ENCODE assay signal across 33 mouse cellular contexts in the genomic region with DNA sequence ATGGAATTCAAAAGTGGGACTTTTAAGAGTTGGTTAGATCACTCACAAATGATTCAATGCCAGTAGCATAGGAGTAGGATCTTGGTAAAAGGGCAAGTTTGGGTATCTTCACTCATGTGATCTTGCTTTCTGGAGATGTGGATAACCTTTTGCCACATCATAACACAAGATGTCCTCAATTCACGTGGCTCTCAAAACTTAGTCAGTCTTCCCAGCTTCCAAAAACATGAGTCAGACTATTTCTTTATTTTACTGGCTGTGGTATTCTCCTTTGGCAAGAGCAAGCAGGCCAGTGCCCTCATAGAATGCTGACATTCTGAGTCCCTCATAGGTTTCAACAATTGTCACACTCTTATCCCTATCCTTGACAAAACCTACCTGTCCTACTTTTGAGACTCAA.
DNase-seq lines count a peak whose midpoint lies in the region; ATAC-seq and TF ChIP-seq lines count a peak whose summit lies in the region.
"Had no signal": no experiment of that assay in that cellular context is flagged by ENCODE, and none has a peak within 500 bp of the region (broad histone marks: within the 10 kb centered on the region; RNA-seq: fewer than 3 reads in every experiment).

No protein-coding gene starts in this region.

- H3K9ac ChIP-seq in hindbrain, postnatal 0 days (replicated peaks; ENCODE audit: low read length) = no peak overlapping the region
- H3K9ac ChIP-seq: embryonic facial prominence, embryonic 12.5 days; embryonic facial prominence, embryonic 15.5 days; forebrain, embryonic 13.5 days; heart, embryonic 12.5 days; heart, embryonic 15.5 days; hindbrain, embryonic 13.5 days had no signal

- no peak for TF ChIP-seq CTCF in C2C12 (IDR thresholded peaks at IDR 0.05; ENCODE audit: control insufficient read depth, insufficient read depth, insufficient read length)
- no peak for TF ChIP-seq CTCF in hindbrain, postnatal 0 days (IDR thresholded peaks at IDR 0.05; ENCODE audit: low read depth)

- no peak overlapping the region for H3K4me3 ChIP-seq in C2C12 (ENCODE audit: insufficient read depth, poor library complexity, severe bottlenecking)
- H3K4me3 ChIP-seq in hindbrain, postnatal 0 days (ENCODE audit: low read length) = no peak overlapping the region
- H3K4me3 ChIP-seq in midbrain, embryonic 10.5 days = no peak overlapping the region
- H3K4me3 ChIP-seq: embryonic facial prominence, embryonic 12.5 days; embryonic facial prominence, embryonic 15.5 days; erythroblast, embryonic 14.5 days; forebrain, embryonic 10.5 days; forebrain, embryonic 13.5 days; gastrocnemius, adult 2 months; heart, embryonic 12.5 days; heart, embryonic 15.5 days; hindbrain, embryonic 10.5 days; hindbrain, embryonic 13.5 days had no signal

- H3K36me3 ChIP-seq in C2C12 (ENCODE audit: control insufficient read depth, insufficient read depth) = no peaks in the 10 kb centered on the region
- no peaks in the 10 kb centered on the region for H3K36me3 ChIP-seq in hindbrain, postnatal 0 days (ENCODE audit: insufficient read depth, low read length)
- H3K36me3 ChIP-seq in midbrain, embryonic 10.5 days = no peaks in the 10 kb centered on the region
- H3K36me3 ChIP-seq: embryonic facial prominence, embryonic 12.5 days; embryonic facial prominence, embryonic 15.5 days; forebrain, embryonic 10.5 days; G1E; heart, embryonic 12.5 days; heart, embryonic 15.5 days; hindbrain, embryonic 10.5 days; hindbrain, embryonic 13.5 days had no signal

- no peak overlapping the region for H3K27ac ChIP-seq in hindbrain, postnatal 0 days
- no peak overlapping the region for H3K27ac ChIP-seq in midbrain, embryonic 10.5 days (replicated peaks)
- H3K27ac ChIP-seq: embryonic facial prominence, embryonic 12.5 days; embryonic facial prominence, embryonic 15.5 days; forebrain, embryonic 10.5 days; forebrain, embryonic 13.5 days; gastrocnemius, adult 2 months; heart, embryonic 15.5 days; hindbrain, embryonic 10.5 days; hindbrain, embryonic 13.5 days had no signal

- no peak for ATAC-seq in hindbrain, postnatal 0 days
- ATAC-seq: activated CD4-positive, CD25-positive, alpha-beta regulatory T cell, adult 4 months; forebrain, embryonic 13.5 days; forebrain, embryonic 16.5 days; hindbrain, embryonic 16.5 days; inflammation-experienced regulatory T-cells, adult 6 months; intestine, embryonic 16.5 days had no signal

- H3K79me3 ChIP-seq in C2C12 (ENCODE audit: low read depth) = no peaks in the 10 kb centered on the region

- no peaks in the 10 kb centered on the region for H3K4me1 ChIP-seq in hindbrain, postnatal 0 days (ENCODE audit: insufficient read depth, low read length)
- peaks cover 9% of the 10 kb centered on the region for H3K4me1 ChIP-seq in midbrain, embryonic 10.5 days
- H3K4me1 ChIP-seq: embryonic facial prominence, embryonic 12.5 days; embryonic facial prominence, embryonic 15.5 days had no signal

- 91% methylated on average over 1 of the region's 1 CpGs for WGBS in hindbrain, postnatal 0 days
- 81% methylated on average over 1 of the region's 1 CpGs for WGBS in midbrain, embryonic 10.5 days

- no peak overlapping the region for H3ac ChIP-seq in C2C12 (ENCODE audit: control insufficient read depth, insufficient read length, low read depth)

- no peaks in the 10 kb centered on the region for H3K27me3 ChIP-seq in C2C12 (ENCODE audit: control insufficient read depth, insufficient read depth, insufficient read length)
- H3K27me3 ChIP-seq in hindbrain, postnatal 0 days (ENCODE audit: insufficient read depth, low read length) = no peaks in the 10 kb centered on the region
- no peaks in the 10 kb centered on the region for H3K27me3 ChIP-seq in midbrain, embryonic 10.5 days (ENCODE audit: low read depth, poor library complexity, severe bottlenecking)
- H3K27me3 ChIP-seq: CH12.LX; embryonic facial prominence, embryonic 12.5 days; embryonic facial prominence, embryonic 15.5 days; forebrain, embryonic 13.5 days; heart, embryonic 12.5 days; heart, embryonic 15.5 days; hindbrain, embryonic 13.5 days had no signal

- H3K4me2 ChIP-seq in hindbrain, postnatal 0 days (ENCODE audit: low read depth, low read length) = no peak overlapping the region
- H3K4me2 ChIP-seq: embryonic facial prominence, embryonic 12.5 days; embryonic facial prominence, embryonic 15.5 days; forebrain, embryonic 13.5 days; heart, embryonic 12.5 days; heart, embryonic 15.5 days; hindbrain, embryonic 13.5 days had no signal

- no peaks in the 10 kb centered on the region for H3K9me3 ChIP-seq in hindbrain, postnatal 0 days (ENCODE audit: low read length)
- H3K9me3 ChIP-seq in midbrain, embryonic 10.5 days (replicated peaks) = no peaks in the 10 kb centered on the region
- H3K9me3 ChIP-seq: embryonic facial prominence, embryonic 12.5 days; embryonic facial prominence, embryonic 15.5 days; forebrain, embryonic 10.5 days; forebrain, embryonic 13.5 days; G1E; heart, embryonic 12.5 days; heart, embryonic 15.5 days; hindbrain, embryonic 10.5 days; hindbrain, embryonic 13.5 days had no signal

- DNase-seq in 3134 (ENCODE audit: extremely low read depth, insufficient read length, low spot score) (peak; percentile 31), adipocyte (ENCODE audit: low spot score) (peak; percentile 35)
- no peak for DNase-seq in hindbrain, postnatal 0 days (ENCODE audit: low spot score)
- DNase-seq in cerebellum, postnatal 25 days = no peak
- no peak for DNase-seq in midbrain, embryonic 10.5 days (ENCODE audit: low spot score)
- DNase-seq: adrenal gland, postnatal 25 days; cerebellum, adult 11-12 months; cerebellum, adult 8-10 months; cerebellum, postnatal 10 days; gastrocnemius, adult 2 months; gastrocnemius, postnatal 14 days; heart, adult 18-20 months; heart, postnatal 10 days; heart, postnatal 36 days; kidney, adult 18-20 months; kidney, adult 9 months had no signal

- no peaks in the 10 kb centered on the region for H3K79me2 ChIP-seq in C2C12 (ENCODE audit: control insufficient read depth, insufficient read depth)

TF ChIP-seq in C2C12, 6 proteins besides CTCF, POLR2A, EP300 and RAD21:
- TF ChIP-seq CEBPB (IDR thresholded peaks at IDR 0.05; ENCODE audit: low read depth) = no peak
- TF ChIP-seq USF1 (IDR thresholded peaks at IDR 0.05; ENCODE audit: low read depth) = peak; percentile 39
- no peak for TF ChIP-seq MYOD1 (IDR thresholded peaks at IDR 0.05; ENCODE audit: control insufficient read depth, insufficient read length, low read depth)
- TF ChIP-seq MAX (IDR thresholded peaks at IDR 0.05) = no peak
- no peak for TF ChIP-seq MYOG (IDR thresholded peaks at IDR 0.05; ENCODE audit: control insufficient read depth, extremely low read depth, insufficient read length)
- TF ChIP-seq FOSL1 (IDR thresholded peaks at IDR 0.05; ENCODE audit: insufficient read depth, low read length, poor library complexity, severe bottlenecking) = no peak
TF ChIP-seq in C2C12: peak in this region for 1.

Comparison
In these comparisons a context has a peak if more than half of its experiments do, and no peak if none do; other contexts are left out.
1. DNase-seq: peak in 3134 (single experiment) and adipocyte (single experiment); none in hindbrain, postnatal 0 days (single experiment), cerebellum, postnatal 25 days (0 of 2) and midbrain, embryonic 10.5 days (single experiment).